Mouse (Mus musculus) liver, embryonic 14.5 days (tissue): ENCODE measurements at regions not wholly inside any gene's neighbourhood (a gene's known extent, or its start where the extent isn't known, plus 50 kb on each side); places are given as distances from the start of the nearest gene placed in this dataset.

Experiments
- ATAC-seq: fragments of 200-750 bp; cut with Nextera tagmentation; 2 replicates; pipeline ENCODE4 v1.8.0; 2017; ENCODE audit warnings: moderate number of reproducible peaks, mild to moderate bottlenecking, moderate library complexity; ENCODE audit not compliant: insufficient read depth
- DNase-seq, 3 experiments: peaks; one replicate each; pipeline ENCODE4 v3.0.0-alpha.2; 2012 to 2013; ENCODE audit warnings: low read depth in 3 of 3, low spot score in 3 of 3
- H3K27ac ChIP-seq: fragments of 300-500 bp; sonication (generic); 2 replicates; pipeline ENCODE4 v1.5.1; 2014; ENCODE audit warnings: moderate library complexity, mild to moderate bottlenecking, control low read depth, inconsistent platforms
- H3K27me3 ChIP-seq: fragments of 300-500 bp; sonication (generic); 2 replicates; pipeline ENCODE4 v1.6.1; 2014; ENCODE audit warnings: mild to moderate bottlenecking, low read length, moderate library complexity; ENCODE audit not compliant: control insufficient read depth, insufficient read depth
- H3K36me3 ChIP-seq: fragments of 300-500 bp; sonication (generic); replicated peaks from 2 replicates; pipeline ENCODE4 v1.6.1; 2014; ENCODE audit warnings: low read depth; ENCODE audit not compliant: control insufficient read depth, insufficient read depth
- H3K4me1 ChIP-seq, 2 experiments: fragments of 200-500 bp in 1 of 2; fragments of 300-500 bp in 1 of 2; sonication (generic) in 1 of 2; replicated peaks; 2 replicates each; pipeline ENCODE4 v1.6.1; 2012 to 2014; ENCODE audit warnings: antibody characterized with exemption in 1 of 2, inconsistent platforms in 1 of 2, low read length in 1 of 2; ENCODE audit not compliant: control insufficient read depth in 2 of 2, insufficient read depth in 2 of 2
- H3K4me2 ChIP-seq: fragments of 300-500 bp; sonication (generic); 2 replicates; pipeline ENCODE4 v1.6.1; 2014; ENCODE audit warnings: low read depth, mild to moderate bottlenecking, control low read depth, moderate library complexity
- H3K4me3 ChIP-seq, 2 experiments: fragments of 200-500 bp in 1 of 2; fragments of 300-500 bp in 1 of 2; sonication (generic) in 1 of 2; 2 replicates each; pipeline ENCODE4 v1.5.1; 2012 to 2014; ENCODE audit warnings: low read depth in 2 of 2, low read length in 2 of 2, mild to moderate bottlenecking in 2 of 2, control low read depth in 1 of 2, inconsistent platforms in 1 of 2, moderate library complexity in 1 of 2; ENCODE audit not compliant: insufficient read depth in 1 of 2
- H3K9ac ChIP-seq: fragments of 300-500 bp; sonication (generic); replicated peaks from 2 replicates; pipeline ENCODE4 v1.6.1; 2014; ENCODE audit warnings: mild to moderate bottlenecking, control low read depth, moderate library complexity
- H3K9me3 ChIP-seq: fragments of 300-500 bp; sonication (generic); 2 replicates; pipeline ENCODE4 v1.6.1; 2016; ENCODE audit warnings: low read length, mixed read lengths; ENCODE audit not compliant: control insufficient read depth
- CTCF ChIP-seq: IDR thresholded peaks from 2 replicates; pipeline ENCODE4 v1.5.1; 2016; ENCODE audit warnings: antibody characterized with exemption, low read depth, control low read depth
- EP300 ChIP-seq: IDR thresholded peaks from 2 replicates; pipeline ENCODE4 v1.6.1; 2016; ENCODE audit warnings: antibody characterized with exemption, low read depth
- WGBS: fragments of 180-500 bp; shearing (Covaris S2); extraction: QIAGEN DNeasy Blood & Tissue Kit; methylation state at CpG from one replicate; pipeline ENCODE4 v1.1.7; 2014; ENCODE audit not compliant: insufficient replicate concordance; 5-methylcytosine and 5-hydroxymethylcytosine counted together

DNA sequence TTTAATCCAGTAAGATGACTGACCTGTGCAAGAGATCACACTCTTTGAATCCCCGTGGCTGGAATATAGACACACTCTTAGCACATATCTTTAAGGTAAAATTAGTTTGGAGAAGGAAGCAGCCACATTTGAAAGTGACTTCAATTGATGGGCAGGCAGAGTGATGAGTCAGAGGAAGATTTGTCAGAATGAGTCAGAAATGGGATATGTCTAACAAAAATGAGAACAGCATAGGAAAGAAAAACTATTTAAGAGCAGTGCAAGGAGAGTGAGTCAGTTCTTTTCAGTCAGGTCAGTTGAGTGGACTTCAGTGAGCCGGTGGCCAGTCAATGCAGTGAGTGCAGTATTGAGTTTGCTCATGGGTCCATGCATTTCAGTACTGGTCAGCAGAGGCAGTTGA lies 569.7 kb upstream of the Stxbp6 start:
- H3K9me3 ChIP-seq = no peaks in the 10 kb centered on the region
- no peak overlapping the region for H3K9ac ChIP-seq
- H3K4me3 ChIP-seq = no peak overlapping the region
- no peak overlapping the region for H3K4me2 ChIP-seq
- ATAC-seq = no peak
- no peaks in the 10 kb centered on the region for H3K27me3 ChIP-seq
- 46% methylated on average over 2 of the region's 2 CpGs for WGBS
- H3K36me3 ChIP-seq = no peaks in the 10 kb centered on the region
- no peak overlapping the region for H3K27ac ChIP-seq
- no peak for DNase-seq
- TF ChIP-seq CTCF (no peak), EP300 (no peak)
- no peaks in the 10 kb centered on the region for H3K4me1 ChIP-seq

DNA sequence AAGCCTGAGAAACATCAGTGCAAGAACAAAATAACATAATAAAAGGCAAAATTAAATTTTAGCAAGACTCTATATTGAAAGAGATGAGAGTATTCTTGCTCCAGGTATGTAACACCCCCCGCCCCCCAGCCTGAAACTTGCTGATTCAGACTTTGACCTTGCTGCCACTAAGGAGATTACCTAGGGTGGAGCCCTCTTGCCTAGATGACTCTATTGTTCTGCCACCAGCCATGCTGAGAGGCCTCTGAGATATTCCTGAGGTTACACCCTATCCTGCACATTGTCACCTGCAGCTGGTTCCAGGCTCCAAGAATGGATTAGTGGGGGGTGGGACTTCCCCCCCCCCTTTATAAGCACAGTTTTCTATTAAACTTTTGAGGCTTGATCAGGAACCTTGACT lies 548.3 kb upstream of the Stxbp6 start:
- Histone ChIP-seq H3K4me3 (no peak overlapping the region), H3K9me3 (no peaks in the 10 kb centered on the region), H3K27ac (no peak overlapping the region), H3K36me3 (no peaks in the 10 kb centered on the region), H3K27me3 (no peaks in the 10 kb centered on the region), H3K4me1 (no peaks in the 10 kb centered on the region), H3K4me2 (no peak overlapping the region), H3K9ac (no peak overlapping the region)
- TF ChIP-seq CTCF = no peak
- TF ChIP-seq EP300 = no peak
- whole genome bisulfite sequencing = 52% methylated on average over 1 of the region's 1 CpGs
- DNase-seq = no peak
- no peak for ATAC-seq

DNA sequence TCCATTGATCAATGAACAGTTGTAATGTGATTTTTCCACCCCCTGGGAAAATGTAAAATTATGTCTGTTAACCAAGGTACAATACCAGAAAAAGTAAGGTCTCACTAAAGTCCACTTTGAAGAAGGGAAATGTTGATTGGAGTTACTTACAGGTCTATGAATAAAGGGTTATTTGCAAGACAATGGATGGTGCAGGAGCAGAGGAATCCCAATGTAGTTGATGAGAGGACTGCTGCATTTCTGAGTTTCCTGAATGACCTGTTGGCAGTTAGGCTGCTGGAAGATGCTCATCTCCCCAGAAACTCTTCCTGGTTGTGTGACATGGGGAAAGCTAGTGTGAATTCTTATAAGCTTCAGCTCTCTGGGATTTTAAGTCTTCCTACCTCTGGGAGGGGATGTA lies 545.5 kb upstream of the Stxbp6 start:
- no peak overlapping the region for H3K4me2 ChIP-seq
- H3K4me3 ChIP-seq = no peak overlapping the region
- no peak overlapping the region for H3K27ac ChIP-seq
- ATAC-seq (no peak), DNase-seq (no peak)
- H3K9ac ChIP-seq = no peak overlapping the region
- H3K27me3 ChIP-seq = no peaks in the 10 kb centered on the region
- H3K36me3 ChIP-seq = no peaks in the 10 kb centered on the region
- H3K9me3 ChIP-seq = no peaks in the 10 kb centered on the region
- H3K4me1 ChIP-seq = no peaks in the 10 kb centered on the region
- TF ChIP-seq CTCF (no peak), EP300 (no peak)

DNA sequence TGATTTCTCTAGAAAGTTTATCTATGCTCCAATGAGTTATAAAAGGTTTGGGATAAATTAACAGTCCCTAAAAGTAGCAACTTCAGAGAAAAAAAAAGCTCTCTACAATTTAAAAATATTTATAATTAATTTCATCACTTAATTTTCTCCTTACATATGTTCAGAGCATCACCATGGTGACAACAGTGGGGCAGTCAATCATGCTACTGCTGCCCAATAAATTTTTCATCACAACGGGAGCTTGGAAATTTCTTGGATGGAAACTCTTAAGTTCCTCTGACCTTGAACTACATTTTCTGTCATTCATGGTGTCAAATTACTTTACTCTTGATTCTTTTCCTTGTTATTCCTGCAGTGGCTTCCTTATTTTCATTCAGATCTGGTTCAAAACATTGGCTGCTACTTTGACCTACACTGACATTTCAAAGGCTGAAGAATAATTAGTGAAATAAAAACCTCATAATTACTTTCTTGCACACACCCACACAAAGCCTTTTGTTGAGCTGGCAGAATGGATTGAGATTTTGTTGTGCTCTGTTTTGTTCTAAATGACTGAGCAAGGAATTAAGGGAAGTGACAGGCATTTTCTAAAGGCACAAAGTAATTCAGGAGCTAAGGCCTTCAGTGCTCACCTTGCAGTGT lies 540.1 kb upstream of the Stxbp6 start:
- Histone ChIP-seq H3K4me1 (no peaks in the 10 kb centered on the region), H3K9me3 (no peaks in the 10 kb centered on the region), H3K4me3 (no peak overlapping the region), H3K4me2 (no peak overlapping the region), H3K27me3 (no peaks in the 10 kb centered on the region), H3K27ac (no peak overlapping the region), H3K9ac (no peak overlapping the region), H3K36me3 (no peaks in the 10 kb centered on the region)
- WGBS = 54% methylated on average over 1 of the region's 1 CpGs
- DNase-seq (no peak), ATAC-seq (no peak)
- TF ChIP-seq EP300 (no peak), CTCF (no peak)

DNA sequence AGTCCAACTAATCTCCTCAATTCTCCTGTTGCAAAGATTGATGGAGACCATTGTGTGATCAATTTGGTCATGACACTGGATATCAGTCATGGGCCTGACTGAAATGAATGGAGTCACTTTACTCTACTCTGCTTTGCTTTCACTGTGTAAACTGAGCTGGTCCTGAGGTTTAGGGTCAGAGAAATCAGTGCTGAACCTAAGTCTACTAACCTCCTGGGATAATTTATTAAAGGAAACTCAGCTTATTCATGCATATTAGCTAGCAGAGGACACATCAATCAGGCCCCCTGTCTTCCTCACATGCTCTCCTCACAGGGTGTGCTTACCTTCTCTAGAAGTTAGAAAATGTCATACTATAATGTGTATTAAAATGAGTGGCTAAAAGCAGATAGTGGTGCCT lies 539.6 kb upstream of the Stxbp6 start:
- Histone ChIP-seq H3K9me3 (no peaks in the 10 kb centered on the region), H3K36me3 (no peaks in the 10 kb centered on the region), H3K4me1 (no peaks in the 10 kb centered on the region), H3K9ac (no peak overlapping the region), H3K4me2 (no peak overlapping the region), H3K27ac (no peak overlapping the region), H3K4me3 (no peak overlapping the region), H3K27me3 (no peaks in the 10 kb centered on the region)
- DNase-seq (no peak), ATAC-seq (no peak)
- no peak for TF ChIP-seq EP300
- TF ChIP-seq CTCF = no peak
